Mouse (Mus musculus) T-helper 17 cell (primary cell): ENCODE data around the gene Myog.

Experiments
- in situ Hi-C, 2 experiments: fragments of 300-600 bp; cut with MboI, MseI; formaldehyde crosslinking; loops; 1 replicate in 1 of 2; 2 replicates in 1 of 2; pipeline ENCODE4 v1.15.1; 2025; ENCODE audit warnings: high pct_unique_total_duplicates in 2 of 2

Gene Myog

DNA sequence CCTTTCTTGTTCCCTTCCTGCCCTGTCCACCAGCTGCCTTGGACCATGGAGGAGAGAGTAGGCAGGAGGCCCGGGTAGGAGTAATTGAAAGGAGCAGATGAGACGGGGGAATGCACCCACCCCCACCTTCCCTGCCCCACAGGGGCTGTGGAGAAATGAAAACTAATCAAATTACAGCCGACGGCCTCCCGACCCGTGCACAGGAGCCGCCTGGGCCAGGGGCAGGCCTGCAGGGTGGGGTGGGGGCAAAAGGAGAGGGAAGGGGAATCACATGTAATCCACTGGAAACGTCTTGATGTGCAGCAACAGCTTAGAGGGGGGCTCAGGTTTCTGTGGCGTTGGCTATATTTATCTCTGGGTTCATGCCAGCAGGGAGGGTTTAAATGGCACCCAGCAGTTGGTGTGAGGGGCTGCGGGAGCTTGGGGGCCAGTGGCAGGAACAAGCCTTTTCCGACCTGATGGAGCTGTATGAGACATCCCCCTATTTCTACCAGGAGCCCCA lies at the start of gene Myog:
Myog (plus strand) TSS at position 392 of the 502 bp plus-strand sequence.
- in situ Hi-C loops: no loop called here

DNA sequence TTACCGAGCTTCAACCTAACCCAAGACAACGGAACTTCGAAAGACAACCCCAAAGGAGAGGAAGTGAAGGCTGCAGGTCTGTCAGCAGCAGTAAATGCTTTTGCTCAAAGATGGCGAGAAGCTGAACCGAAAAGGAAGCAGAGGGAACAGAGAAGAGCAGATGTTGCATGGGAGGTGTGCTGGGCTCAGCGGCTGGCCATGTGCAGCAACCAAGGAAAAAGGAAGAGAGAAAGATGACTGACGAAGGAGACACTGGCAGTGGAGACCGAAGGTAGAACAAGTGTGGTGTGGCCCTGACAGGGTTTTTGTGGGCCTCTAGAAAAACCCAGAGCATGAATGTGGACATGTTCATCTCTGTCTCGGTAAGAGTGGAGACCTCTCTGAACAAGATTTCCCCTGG lies 49.1 kb upstream of the Myog start:
- in situ Hi-C loops: no loop called here

DNA sequence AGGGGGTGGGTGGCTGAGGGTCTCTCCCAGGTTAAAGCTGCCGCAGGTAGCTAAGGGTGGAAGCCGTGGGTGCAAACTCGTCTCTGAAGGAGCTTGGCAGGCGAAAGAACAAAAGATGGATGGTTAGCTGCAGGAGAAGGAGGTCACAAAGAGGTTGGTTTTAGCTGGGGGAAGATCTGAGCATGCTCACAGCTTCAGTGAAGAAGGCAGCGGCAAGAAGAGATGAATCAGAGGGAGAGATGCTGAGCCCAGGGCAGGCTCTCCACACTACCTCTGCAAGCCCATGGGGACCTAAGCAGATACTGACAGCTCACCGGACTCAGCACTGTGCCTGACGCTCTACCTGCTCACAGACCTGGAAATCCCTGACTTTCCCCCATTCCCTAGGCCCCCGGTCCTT lies 48.5 kb upstream of the Myog start:
- in situ Hi-C loops: no loop called here

DNA sequence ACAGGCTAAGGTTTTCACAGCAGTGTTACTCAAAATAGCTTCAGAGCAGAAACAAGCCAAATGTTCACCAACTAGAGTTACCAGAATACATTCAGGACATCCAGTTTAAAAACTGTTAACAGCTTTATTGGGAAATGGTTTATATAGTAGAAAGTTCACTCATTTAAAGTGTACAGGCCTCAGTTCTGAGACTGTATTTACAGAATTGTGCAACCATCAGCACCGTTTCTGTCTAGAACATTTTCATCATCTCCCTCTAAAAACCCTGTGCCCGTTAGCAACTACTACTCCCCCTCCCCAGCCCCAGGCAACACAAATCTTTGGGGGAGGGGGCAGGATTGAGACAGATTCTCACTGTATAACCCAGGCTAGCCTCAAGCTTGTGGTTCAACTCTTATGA lies 47.5 kb upstream of the Myog start:
- in situ Hi-C loops: no loop called here

- in situ Hi-C loops: no loop called here
Observed at GRCm38 (mm10) chr1:134243505-134243904, 46.3 kb upstream of the Myog start.

- in situ Hi-C loops: no loop called here
Observed at GRCm38 (mm10) chr1:134243948-134244914, 45.6 kb upstream of the Myog start.

DNA sequence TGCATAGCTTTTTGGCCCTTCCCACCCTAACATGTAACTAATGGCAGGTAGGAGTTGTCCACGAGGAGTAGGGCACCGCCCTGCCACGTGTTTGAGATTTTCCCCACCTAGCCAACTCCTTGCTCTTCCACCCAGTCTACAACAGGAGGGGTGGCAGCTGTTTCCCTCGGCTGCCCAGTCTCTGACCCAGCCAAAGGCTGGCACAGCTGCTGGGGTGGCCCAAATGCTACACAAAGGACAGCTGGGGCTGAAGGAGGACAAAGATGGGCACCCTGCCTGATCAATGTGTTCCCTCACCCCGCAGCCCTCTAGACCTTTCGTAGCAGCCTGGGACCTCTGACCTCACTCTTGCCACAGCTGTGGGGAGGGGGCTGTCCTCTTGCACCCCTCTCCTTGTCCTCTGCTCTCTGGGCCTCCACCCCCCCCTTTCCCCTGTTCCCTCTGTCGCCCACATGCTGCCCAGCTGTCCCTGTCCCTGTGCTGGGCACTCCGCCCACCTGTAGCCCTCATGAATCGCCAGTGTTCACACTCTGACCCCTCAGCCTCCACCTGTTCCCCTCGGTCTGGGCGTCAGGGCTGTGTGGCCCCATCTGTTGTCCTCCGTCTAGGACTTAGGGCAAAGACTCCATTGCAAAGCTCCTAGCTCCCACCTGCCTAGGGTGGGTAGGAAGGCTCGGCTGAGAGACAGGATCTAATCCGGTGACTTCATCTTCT lies 44.6 kb upstream of the Myog start:
- in situ Hi-C loops: loop anchor here (5.0 kb wide), 1 partner anchor 93 kb away; no protein-coding TSS in a partner anchor

DNA sequence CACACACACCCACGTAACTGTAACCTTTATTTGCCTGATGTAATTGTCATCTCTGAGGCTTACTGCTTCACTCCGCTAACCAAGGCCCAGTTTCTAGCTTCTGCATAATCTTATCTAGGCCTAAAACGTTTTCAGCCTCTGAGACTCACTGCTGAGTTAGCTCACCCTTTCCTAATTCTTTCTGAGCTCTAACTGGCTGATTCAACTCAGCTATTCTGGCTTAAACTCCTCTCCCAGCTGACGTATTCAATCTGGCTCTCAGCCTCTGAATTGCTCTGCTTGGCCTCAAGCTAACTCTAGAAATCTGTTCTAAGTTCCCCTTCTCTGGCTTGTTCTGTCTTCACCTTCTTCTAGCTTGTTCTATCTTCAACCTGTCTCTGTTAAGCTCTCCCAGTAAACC lies 43.2 kb upstream of the Myog start:
- in situ Hi-C loops: loop anchor here (5.0 kb wide), 1 partner anchor 94 kb away; no protein-coding TSS in a partner anchor

DNA sequence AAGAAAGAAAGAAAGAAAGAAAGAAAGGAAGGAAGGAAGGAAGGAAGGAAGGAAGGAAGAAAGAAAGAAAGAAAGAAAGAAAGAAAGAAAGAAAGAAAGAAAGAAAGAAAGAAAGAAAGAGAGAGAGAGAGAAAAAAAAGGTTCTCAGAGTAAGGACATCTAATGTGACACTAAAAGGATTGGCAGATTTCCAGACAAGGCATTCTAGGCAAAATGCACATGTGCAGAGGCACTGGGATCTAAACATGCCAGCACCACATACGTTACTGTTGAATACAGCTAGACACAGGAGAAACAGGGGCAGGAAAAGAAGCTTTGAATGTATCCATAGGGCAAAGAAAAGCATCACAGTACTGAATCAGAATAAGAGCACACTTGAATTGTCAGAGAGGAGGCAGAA lies 40.1 kb upstream of the Myog start:
- in situ Hi-C loops: loop anchor here (5.0 kb wide), 1 partner anchor 97 kb away; no protein-coding TSS in a partner anchor

GRCm38 (mm10) chr1:134264341-134264740 lies 25.4 kb upstream of the Myog start:
- in situ Hi-C loops: no loop called here

GRCm38 (mm10) chr1:134265797-134266196 lies 24.0 kb upstream of the Myog start:
- in situ Hi-C loops: no loop called here

- in situ Hi-C loops: loop anchor here in 1 of 2 experiments (10.0 kb wide), 1 partner anchor 1205 kb away; no protein-coding TSS in a partner anchor
Observed at GRCm38 (mm10) chr1:134270026-134270425, 19.8 kb upstream of the Myog start.

- in situ Hi-C loops: loop anchor here in 1 of 2 experiments (10.0 kb wide), 1 partner anchor 1202 kb away; no protein-coding TSS in a partner anchor
Observed at GRCm38 (mm10) chr1:134272754-134273250, 17.0 kb upstream of the Myog start.

- in situ Hi-C loops: loop anchor here in 1 of 2 experiments (10.0 kb wide), 1 partner anchor 1201 kb away; no protein-coding TSS in a partner anchor
Observed at GRCm38 (mm10) chr1:134273493-134274395, 16.0 kb upstream of the Myog start.

- in situ Hi-C loops: loop anchor here in 1 of 2 experiments (10.0 kb wide), 1 partner anchor 1200 kb away; no protein-coding TSS in a partner anchor
Observed at GRCm38 (mm10) chr1:134274483-134274920, 15.3 kb upstream of the Myog start.

DNA sequence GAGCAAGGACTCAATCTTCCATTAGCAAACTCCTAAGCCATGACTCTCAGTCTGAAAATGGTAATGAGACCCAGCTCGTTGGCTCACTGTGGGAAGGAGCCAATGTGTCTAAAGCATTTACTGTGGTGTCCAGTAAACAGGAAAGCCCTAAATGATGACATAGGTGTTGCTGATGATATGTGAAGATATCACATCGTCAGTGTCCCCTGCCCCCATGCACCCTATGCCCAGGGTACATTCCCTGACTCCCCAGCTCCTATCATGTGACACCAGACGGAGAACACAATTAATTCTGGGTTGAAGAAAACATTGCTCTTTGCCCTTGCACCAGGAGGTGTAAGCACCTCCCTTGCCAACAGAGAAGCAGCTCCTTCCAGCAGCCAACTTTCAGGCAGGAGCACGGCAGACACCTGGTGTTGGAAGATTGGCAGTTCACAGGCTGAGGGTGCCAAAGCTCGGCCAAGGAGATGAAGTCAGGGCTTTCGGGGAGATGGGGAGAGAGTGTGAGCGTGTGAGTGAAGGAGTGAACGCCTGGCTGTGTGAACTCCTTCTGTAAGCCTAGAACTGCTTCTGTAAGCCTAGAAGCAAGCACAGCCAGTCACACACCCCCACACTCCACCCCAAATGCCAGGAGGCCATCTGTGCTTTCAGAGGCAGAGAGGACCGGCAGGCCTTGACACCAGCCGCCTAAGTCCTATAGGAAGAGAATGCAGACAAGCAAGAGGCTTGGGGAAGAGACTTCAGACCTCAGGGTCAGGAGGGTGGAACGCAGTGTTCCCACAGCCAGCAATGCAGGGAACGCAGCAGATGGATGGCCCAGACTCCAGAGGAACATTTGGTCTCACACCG lies 13.9 kb upstream of the Myog start:
- in situ Hi-C loops: loop anchor here in 1 of 2 experiments (10.0 kb wide), 1 partner anchor 1199 kb away; no protein-coding TSS in a partner anchor

GRCm38 (mm10) chr1:134276823-134277222 lies 13.0 kb upstream of the Myog start:
- in situ Hi-C loops: loop anchor here in 1 of 2 experiments (10.0 kb wide), 1 partner anchor 1198 kb away; no protein-coding TSS in a partner anchor

- in situ Hi-C loops: no loop called here
Observed at GRCm38 (mm10) chr1:134280174-134280573, 9.6 kb upstream of the Myog start.

DNA sequence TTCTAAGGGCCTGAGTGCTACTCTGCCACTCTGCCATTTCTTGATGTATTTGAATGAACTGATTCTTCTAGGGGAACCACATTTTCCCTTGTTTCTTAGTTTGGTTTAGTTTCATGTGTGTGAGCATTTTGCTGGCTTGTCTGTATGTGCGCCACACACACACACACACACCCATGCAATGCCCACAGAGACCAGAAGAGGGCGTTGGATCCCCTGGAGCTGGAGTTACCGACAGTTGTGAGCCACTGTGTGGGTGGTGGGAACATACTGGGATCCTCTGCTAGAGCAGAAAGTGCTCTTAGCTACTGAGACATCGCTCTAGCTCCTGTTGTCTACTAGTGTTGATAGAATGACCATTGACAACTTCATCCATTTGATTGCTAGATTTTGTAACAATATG lies 8.2 kb upstream of the Myog start:
- in situ Hi-C loops: no loop called here
